Mouse (Mus musculus): ENCODE data around the gene Hist1h2bh.

DNA sequence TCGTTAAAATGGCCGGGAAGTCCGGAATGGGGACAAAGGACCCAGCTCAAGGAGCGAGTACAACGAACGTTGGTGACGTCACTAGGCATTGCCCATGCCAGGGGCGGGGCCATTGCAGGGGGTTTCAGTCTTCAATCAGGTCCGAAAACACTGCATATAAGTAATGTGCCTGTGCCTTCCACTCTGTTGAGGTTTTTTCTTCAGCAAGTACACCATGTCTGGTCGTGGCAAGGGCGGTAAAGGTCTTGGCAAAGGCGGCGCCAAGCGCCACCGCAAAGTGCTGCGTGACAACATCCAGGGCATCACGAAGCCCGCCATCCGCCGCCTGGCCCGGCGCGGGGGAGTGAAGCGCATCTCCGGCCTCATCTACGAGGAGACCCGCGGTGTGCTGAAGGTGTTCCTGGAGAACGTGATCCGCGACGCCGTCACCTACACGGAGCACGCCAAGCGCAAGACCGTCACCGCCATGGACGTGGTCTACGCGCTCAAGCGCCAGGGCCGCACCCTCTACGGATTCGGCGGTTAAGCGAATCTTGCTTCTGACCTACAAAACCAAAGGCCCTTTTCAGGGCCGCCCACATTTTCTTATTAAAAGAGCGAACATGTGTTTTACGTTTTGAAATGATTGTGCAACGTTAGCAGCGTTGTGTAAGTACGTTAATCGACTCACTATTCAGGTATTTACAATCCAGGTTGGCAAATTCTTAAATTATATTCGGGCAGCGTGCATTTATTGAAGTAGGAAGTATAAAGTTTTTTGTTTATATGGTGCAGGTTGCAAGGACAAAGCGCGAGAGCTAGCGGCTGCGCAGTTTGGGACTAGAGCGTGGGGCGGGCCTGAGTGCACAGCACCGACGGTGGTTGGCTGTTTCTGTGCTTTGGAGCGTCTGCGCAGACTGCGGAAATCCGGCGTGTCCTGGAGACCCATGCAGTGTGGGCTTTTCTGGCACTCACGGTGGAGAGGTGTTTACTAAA is 12.0 kb downstream of the Hist1h2bh start, which contains the start of gene Hist1h4h:
- TF ChIP-seq CTCF (IDR thresholded peaks at IDR 0.05; ENCODE audit: control insufficient read depth, insufficient read depth, insufficient read length) = no peak
- TF ChIP-seq USF1 (IDR thresholded peaks at IDR 0.05; ENCODE audit: low read depth) = no peak

Data from C2C12 (cell line).